Mouse (Mus musculus) spleen, postnatal 36 days (tissue): Measurements from ENCODE around the gene Hspbap1.

Source experiments
- DNase-seq, 2 experiments: peaks; one replicate each; pipeline ENCODE4 v3.0.0; 2022; ENCODE audit warnings: low spot score in 2 of 2, mixed read lengths in 1 of 2

Hspbap1 gene

GRCm38 (mm10) chr16:35769878-35770657 lies at the start of gene Hspbap1:
Gene Hspbap1, plus strand, starts transcription at chr16:35770375.
- DNase-seq, result peak; percentile 88 to 91

GRCm38 (mm10) chr16:35724561-35724960 lies 45.6 kb upstream of the Hspbap1 start:
- DNase-seq, result no peak

GRCm38 (mm10) chr16:35726601-35727000 lies 43.6 kb upstream of the Hspbap1 start:
- no peak for DNase-seq

DNA sequence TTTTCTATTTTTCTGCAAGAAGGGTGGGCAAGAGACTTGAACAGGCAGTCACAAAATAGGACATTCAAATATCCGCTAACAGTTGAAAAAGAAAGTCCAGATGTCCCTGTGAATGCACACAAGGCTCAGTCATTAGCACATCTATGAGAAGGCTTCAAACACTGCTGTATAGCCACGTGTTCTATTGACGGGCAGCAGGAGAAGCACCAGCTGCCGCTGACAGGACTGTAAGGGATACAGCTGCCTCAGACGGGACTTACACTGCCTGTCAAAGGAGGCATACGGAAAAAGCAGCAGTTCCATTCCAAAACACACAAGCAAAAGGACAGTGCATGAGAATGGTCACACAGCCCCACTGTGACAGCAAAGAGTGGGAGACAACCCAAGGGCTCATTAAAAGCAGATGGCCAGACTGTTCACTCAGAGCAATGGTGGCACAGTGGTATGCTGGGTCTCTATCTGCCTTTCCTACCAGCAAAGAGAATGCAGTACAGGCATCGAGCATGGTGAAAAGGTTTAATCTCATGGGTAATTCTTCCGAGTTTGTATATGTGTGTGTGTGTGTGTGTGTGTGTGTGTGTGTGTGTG lies 40.9 kb upstream of the Hspbap1 start:
- no peak for DNase-seq

DNA sequence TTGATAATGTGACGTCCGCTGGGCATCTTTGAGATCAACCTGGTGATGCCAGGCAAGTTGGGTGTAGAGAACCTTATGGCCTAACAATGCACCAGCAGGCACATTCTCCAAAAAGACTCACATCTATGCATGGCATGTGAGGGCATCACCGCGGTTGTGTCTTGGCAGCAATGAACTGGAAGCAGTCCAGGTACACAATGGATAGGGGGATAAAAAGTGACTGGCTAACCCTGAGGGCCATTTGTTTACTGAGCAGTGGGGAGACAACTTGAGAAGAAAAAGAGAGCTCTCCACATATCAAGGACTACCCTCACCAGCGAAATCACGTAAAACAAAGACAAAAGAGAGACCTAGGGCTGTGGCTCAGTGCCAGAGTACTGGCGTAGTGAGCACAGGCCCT lies 38.1 kb upstream of the Hspbap1 start:
- DNase-seq, result no peak

- DNase-seq, result peak; percentile 54 to 61
Measured at GRCm38 (mm10) chr16:35734038-35734437, 36.1 kb upstream of the Hspbap1 start.

GRCm38 (mm10) chr16:35738096-35738767 lies 31.9 kb upstream of the Hspbap1 start:
- DNase-seq, result no peak

DNA sequence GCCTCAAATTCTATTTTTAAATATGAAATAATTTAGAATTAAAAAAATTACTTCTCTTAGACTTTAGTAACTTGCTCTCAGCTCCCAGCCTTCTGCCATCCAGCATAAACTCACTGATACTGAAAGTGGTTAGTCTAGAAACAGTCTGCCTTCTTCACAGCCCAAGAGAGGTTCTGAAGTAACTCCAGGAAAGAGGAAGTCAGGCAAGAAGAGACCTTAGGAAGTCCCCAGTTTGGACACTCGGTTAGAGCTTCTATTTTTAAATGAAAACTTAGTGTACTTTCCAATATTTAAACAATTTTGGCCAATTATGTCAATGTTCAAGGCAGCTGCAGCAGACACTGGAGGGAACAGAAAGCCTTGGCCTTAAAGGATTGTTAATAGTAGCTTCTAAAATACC lies 30.6 kb upstream of the Hspbap1 start:
- DNase-seq, result no peak

DNA sequence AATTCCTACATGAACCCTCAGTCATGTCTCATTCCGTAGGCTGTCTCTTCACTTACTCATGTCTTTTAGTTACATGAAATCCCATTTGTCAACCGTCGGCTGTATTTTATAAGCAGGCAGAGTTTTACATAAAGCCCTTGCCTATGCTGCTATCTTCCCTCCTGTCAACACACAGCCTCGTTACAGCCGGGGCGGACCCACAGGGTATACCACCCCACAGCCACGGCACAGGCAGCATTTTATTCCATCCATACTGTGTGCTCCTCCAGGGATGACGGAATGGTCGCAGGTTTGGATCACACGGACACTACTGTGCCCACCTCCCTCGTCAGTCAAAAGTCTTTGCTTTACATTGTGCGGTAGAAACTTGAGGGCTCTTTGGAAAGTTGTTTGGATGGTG lies 29.8 kb upstream of the Hspbap1 start:
- DNase-seq, result no peak

GRCm38 (mm10) chr16:35740943-35741342 lies 29.2 kb upstream of the Hspbap1 start:
- DNase-seq, result no peak

GRCm38 (mm10) chr16:35741621-35742020 lies 28.6 kb upstream of the Hspbap1 start:
- DNase-seq, result no peak

- DNase-seq, result peak in 1 of 2 experiments; percentile 12
Measured at GRCm38 (mm10) chr16:35742251-35742937, 27.8 kb upstream of the Hspbap1 start.

GRCm38 (mm10) chr16:35747417-35748236 lies 22.5 kb upstream of the Hspbap1 start:
- peak; percentile 52 to 55 for DNase-seq

DNA sequence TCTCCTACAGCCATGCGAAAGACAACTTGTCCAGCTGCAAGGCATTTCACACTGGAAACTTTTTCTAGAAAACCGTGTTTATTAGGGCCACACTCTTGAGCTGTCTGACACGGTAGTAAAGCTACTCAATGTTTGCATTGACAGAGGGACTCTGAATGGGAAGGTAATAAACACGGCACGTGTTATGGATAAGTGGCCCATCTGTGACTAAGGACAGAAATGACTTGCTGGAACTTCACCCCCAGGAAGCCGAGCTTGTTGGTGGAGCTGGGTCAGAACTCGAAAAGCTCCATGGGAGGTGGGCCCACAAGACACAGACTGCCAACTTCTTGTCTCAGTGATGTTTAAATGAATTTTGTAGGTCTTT lies 22.0 kb upstream of the Hspbap1 start:
- DNase-seq, result no peak

GRCm38 (mm10) chr16:35749385-35749784 lies 20.8 kb upstream of the Hspbap1 start:
- DNase-seq, result no peak

GRCm38 (mm10) chr16:35751841-35752240 lies 18.3 kb upstream of the Hspbap1 start:
- DNase-seq, result no peak

DNA sequence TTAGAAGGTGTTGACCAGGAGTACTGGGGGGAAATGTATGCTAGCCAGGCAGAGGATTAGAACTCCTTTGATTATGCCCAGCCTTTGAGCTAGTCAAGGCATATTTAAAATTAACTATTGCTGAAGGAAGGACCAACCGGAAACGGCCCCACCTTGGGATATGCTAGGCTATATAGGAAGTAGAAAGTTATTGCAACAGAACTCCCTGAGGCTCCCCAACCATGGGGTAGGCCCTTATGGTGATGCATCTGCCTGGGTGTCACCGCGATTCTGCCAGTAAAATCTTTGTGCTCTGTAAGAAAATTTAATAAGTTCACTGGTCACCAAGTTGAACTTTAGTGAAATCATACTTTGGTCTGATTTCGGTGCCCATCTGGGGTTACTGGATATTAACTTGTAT lies 16.2 kb upstream of the Hspbap1 start:
- DNase-seq, result no peak

DNA sequence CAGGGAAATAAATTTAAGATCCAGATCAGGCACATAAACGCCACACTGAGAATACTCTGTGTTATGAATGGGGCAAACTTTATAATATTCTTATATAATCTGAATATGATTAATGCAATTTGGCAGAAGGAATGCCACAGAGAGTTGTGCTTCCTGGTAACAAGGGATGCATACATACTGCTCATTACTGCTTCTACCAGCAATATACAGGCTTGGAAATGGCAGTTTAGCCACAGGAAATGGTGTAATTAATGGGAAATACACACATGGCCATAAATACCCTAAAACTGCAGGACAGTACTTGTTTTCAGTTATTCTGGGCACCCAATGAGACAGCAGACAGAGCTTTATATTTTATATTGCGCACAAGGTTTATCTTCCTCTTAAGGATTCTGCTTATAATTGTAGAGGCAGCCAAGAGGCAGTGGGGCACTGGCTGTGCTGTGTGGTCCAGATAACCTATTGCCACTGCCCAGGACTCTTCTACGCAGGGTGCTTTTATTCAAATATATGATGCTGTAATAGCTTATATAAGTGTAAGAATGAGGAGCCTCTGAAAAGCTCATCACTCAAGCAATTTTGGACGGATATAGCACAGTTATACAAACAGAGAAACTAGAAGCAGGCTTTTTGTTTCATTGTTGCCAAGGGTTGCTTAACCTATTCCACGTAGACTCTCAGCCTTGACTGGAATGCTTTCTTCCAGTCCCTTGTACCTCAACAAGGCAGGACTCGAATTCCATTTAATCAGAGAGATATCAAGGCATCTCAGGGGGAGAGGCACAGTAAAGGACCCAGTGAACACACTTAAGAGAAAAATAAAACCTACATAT lies 14.5 kb upstream of the Hspbap1 start:
- no peak for DNase-seq

- no peak for DNase-seq
Measured at GRCm38 (mm10) chr16:35756697-35757096, 13.5 kb upstream of the Hspbap1 start.

DNA sequence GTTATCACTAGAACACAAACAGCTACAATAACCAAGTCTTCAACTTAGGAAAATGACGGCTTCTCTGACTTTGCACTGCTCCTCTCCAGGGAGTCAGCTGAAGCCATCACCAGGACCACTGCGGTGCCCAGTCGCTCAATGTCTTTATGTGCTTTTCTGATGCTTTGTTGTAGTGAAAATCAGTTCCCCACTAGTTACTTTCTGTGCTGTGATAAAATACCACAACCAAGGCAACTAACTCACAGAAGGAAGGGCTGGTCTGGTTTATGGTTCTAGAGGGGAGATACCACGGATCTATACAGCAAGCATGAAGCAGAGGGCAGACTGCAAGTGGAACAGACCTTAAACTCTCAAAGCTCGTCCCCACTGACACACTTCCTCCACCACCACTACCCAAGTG lies 10.8 kb upstream of the Hspbap1 start:
- DNase-seq, result no peak
